Mouse (Mus musculus) small intestine, adult 2 months (tissue): ENCODE data around the gene Tmc6. TPM values are rescaled to one million over a fixed set of nuclear protein-coding genes. Genes with fewer than 3 reads are reported as not detected.

Experiments
- H3K27ac ChIP-seq: fragments of 200-500 bp; 2 replicates; pipeline ENCODE4 v1.5.1; 2012; ENCODE audit warnings: low read depth, low read length, control low read depth, inconsistent platforms; ENCODE audit not compliant: insufficient read depth
- H3K27me3 ChIP-seq: fragments of 200-500 bp; 2 replicates; pipeline ENCODE4 v1.6.1; 2012; ENCODE audit warnings: mild to moderate bottlenecking, moderate library complexity, low read length, inconsistent platforms; ENCODE audit not compliant: control insufficient read depth, insufficient read depth
- H3K36me3 ChIP-seq: fragments of 200-500 bp; 2 replicates; pipeline ENCODE4 v1.6.1; 2012; ENCODE audit warnings: mild to moderate bottlenecking, low read length, control low read depth, inconsistent platforms; ENCODE audit not compliant: control insufficient read depth, insufficient read depth
- H3K4me1 ChIP-seq: fragments of 200-500 bp; 2 replicates; pipeline ENCODE4 v1.6.1; 2012; ENCODE audit warnings: low read length, inconsistent platforms, mixed read lengths; ENCODE audit not compliant: control insufficient read depth, insufficient read depth, insufficient read length
- H3K4me3 ChIP-seq: fragments of 200-500 bp; 2 replicates; pipeline ENCODE4 v1.5.1; 2012; ENCODE audit warnings: low read depth, mild to moderate bottlenecking, control low read depth, inconsistent platforms, low read length, moderate library complexity
- CTCF ChIP-seq: fragments of 200-500 bp; IDR thresholded peaks from 2 replicates; pipeline ENCODE4 v1.5.1; 2012; ENCODE audit warnings: low read depth, mild to moderate bottlenecking, control low read depth, inconsistent platforms, low read length, moderate library complexity, mixed read lengths; ENCODE audit not compliant: insufficient replicate concordance, insufficient read length; ENCODE audit errors: extremely low read depth
- POLR2A ChIP-seq: fragments of 200-500 bp; IDR thresholded peaks from 2 replicates; pipeline ENCODE4 v1.6.1; 2012; ENCODE audit warnings: low read depth, mild to moderate bottlenecking, control low read depth, inconsistent platforms, low read length, moderate library complexity
- WGBS: fragments of 180-500 bp; shearing (Covaris S2); methylation state at CpG from one replicate; pipeline ENCODE4 v1.1.7; 2018; 5-methylcytosine and 5-hydroxymethylcytosine counted together
- polyA plus RNA-seq: library from polyadenylated mRNA; depleted of rRNA; stranded (reverse); fragments of >200 nt; gene quantifications from 2 replicates; pipeline ENCODE4 v1.2.3, GENCODE M21; 2012

Gene Tmc6
- polyA plus RNA-seq, 1 experiment = 84.7 TPM

GRCm38 (mm10) chr11:117766275-117766674 is 15.7 kb downstream of the Tmc6 start:
- peaks cover 45% of the 10 kb centered on the region for H3K36me3 ChIP-seq
- H3K4me3 ChIP-seq = no peak overlapping the region
- no peaks in the 10 kb centered on the region for H3K27me3 ChIP-seq
- no peak for TF ChIP-seq CTCF
- H3K27ac ChIP-seq = no peak overlapping the region
- peaks cover 11% of the 10 kb centered on the region for H3K4me1 ChIP-seq
- 87% methylated on average over 3 of the region's 3 CpGs for WGBS

- H3K27me3 ChIP-seq = no peaks in the 10 kb centered on the region
- peaks cover 47% of the 10 kb centered on the region for H3K36me3 ChIP-seq
- peaks cover 11% of the 10 kb centered on the region for H3K4me1 ChIP-seq
- H3K27ac ChIP-seq = no peak overlapping the region
- TF ChIP-seq POLR2A (no peak), CTCF (no peak)
- no peak overlapping the region for H3K4me3 ChIP-seq
- 89% methylated on average over 5 of the region's 5 CpGs for WGBS
Observed at GRCm38 (mm10) chr11:117765361-117765760, 16.6 kb downstream of the Tmc6 start.

- no peak overlapping the region for H3K27ac ChIP-seq
Observed at GRCm38 (mm10) chr11:117764319-117764718, 17.7 kb downstream of the Tmc6 start.

GRCm38 (mm10) chr11:117762246-117762645 is 19.8 kb downstream of the Tmc6 start:
- peaks cover 65% of the 10 kb centered on the region for H3K36me3 ChIP-seq
- WGBS = 84% methylated on average over 12 of the region's 12 CpGs

More at GRCm38 (mm10) chr11:117764319-117764718, 17.7 kb downstream of the Tmc6 start:
- no peak for TF ChIP-seq POLR2A
- TF ChIP-seq CTCF = no peak
- Histone ChIP-seq H3K36me3 (peaks cover 53% of the 10 kb centered on the region), H3K27me3 (no peaks in the 10 kb centered on the region), H3K4me3 (no peak overlapping the region), H3K4me1 (peaks cover 7% of the 10 kb centered on the region)
- 91% methylated on average over 9 of the region's 9 CpGs for WGBS

GRCm38 (mm10) chr11:117761801-117762200 is 20.2 kb downstream of the Tmc6 start:
- WGBS = 83% methylated on average over 13 of the region's 13 CpGs
- peaks cover 65% of the 10 kb centered on the region for H3K36me3 ChIP-seq
- H3K27ac ChIP-seq = no peak overlapping the region
- no peaks in the 10 kb centered on the region for H3K4me1 ChIP-seq
- no peak overlapping the region for H3K4me3 ChIP-seq
- no peaks in the 10 kb centered on the region for H3K27me3 ChIP-seq
- TF ChIP-seq CTCF (no peak), POLR2A (no peak)

More at GRCm38 (mm10) chr11:117762246-117762645, 19.8 kb downstream of the Tmc6 start:
- Histone ChIP-seq H3K4me3 (no peak overlapping the region), H3K27me3 (no peaks in the 10 kb centered on the region), H3K27ac (no peak overlapping the region), H3K4me1 (no peaks in the 10 kb centered on the region)
- no peak for TF ChIP-seq CTCF
- no peak for TF ChIP-seq POLR2A

- Histone ChIP-seq H3K4me1 (no peaks in the 10 kb centered on the region), H3K27me3 (no peaks in the 10 kb centered on the region), H3K36me3 (peaks cover 61% of the 10 kb centered on the region), H3K27ac (no peak overlapping the region), H3K4me3 (no peak overlapping the region)
- WGBS = 91% methylated on average over 26 of the region's 26 CpGs
- no peak for TF ChIP-seq POLR2A
- TF ChIP-seq CTCF = no peak
Observed at GRCm38 (mm10) chr11:117760374-117761119, 21.5 kb downstream of the Tmc6 start.

GRCm38 (mm10) chr11:117759267-117759666 is 22.7 kb downstream of the Tmc6 start:
- H3K27ac ChIP-seq = no peak overlapping the region
- no peak for TF ChIP-seq POLR2A
- TF ChIP-seq CTCF = no peak
- H3K27me3 ChIP-seq = no peaks in the 10 kb centered on the region
- no peak overlapping the region for H3K4me3 ChIP-seq
- 86% methylated on average over 10 of the region's 10 CpGs for WGBS
- H3K4me1 ChIP-seq = no peaks in the 10 kb centered on the region
- peaks cover 58% of the 10 kb centered on the region for H3K36me3 ChIP-seq
